Mouse (Mus musculus): ENCODE results near the gene Plekhh2. TPM values are rescaled to one million over a fixed set of nuclear protein-coding genes. Genes with fewer than 3 reads are reported as not detected.

The Plekhh2 gene
- polyA plus RNA-seq (2012; fragmentation: generic; extraction: Trizol) = 10 to 100 TPM in 1 of 2 experiments, under 1 TPM in 1; 0.49 to 10.3 TPM

DNA sequence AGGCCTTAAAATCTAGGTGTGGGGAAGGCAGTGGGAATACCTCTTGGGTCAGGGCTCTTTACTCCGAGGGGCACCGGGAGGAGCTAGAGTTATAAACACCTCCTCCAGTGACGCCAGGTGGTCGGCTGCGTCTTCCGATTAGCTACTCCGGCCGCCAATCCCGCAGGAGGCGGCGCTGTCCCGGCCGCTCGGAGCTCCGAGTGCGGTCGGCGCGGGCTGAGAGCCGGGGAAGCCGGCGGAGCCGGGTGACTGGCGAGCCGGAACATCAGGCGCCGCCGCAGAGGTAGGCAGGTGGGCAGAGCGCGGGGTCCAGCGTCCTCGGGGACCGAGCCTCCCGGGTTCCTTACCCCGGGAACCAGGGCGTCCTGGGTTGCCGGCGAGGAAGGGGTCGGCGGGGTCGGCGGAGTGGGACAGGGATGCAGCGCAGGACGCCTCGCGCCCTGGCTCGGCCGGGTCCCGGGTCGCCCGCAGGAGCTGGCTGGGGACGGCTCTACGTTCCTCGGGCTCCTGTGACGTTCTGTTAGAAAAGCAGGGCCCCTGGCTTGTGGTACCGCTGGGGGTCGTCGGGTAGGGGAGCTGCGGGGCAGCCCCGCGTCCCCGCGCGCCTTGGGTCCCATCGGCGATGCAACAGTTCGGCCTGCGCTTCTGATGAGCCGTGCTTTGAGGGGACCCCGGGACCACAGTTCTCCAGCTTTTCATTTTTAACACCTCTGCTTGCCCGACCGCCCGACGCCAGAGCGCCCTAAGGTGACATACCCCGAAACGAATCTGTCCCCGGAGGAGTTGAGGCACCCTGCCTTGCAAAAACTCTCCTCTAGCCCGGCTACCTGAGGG, at the start of gene Plekhh2:
Gene Plekhh2 (plus strand): TSS at position 214 of the 834 bp plus-strand sequence.

DNA sequence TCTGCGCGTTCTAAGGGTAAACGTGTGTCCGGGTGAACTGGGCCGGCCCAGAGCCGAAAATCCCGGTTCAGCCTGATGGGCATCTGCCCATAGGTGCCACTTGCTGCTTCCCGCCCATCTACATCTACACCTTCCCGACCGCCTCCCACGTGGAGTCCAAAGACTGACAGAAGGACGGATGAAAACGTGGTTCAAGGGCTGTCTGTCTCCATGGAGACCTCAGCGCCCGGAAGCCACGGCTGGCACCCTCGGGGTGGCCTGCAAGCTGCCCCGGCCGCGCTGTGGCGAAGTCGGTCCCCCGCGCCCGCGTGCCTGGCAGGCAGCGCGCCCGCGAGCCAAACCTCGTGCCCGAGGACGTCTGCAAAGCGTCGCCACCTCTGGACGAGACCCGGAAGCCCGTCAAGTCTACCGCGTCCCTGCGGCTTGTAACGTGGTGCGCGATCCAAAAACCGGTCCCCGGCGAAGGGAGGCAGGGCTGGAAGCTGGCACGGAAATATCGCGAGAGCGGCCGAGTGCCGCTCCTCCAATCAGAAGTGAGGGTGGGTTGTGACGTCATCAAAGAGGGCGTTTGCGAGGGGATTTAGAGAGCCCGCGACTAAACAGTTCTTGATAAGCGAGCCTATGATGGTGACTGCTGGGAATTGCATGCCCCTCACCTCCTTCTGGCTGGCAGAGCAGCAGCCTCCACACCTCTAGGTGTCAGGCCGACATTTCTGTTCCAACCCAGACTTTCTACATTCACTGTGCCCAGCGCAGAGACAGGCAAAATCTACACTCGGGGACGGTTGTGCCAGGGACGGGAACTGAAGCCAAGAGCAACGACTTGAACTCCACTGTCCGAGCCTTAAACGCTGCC, 45.7 kb upstream of the Plekhh2 start, which contains the start of gene Thada:
Gene Thada (minus strand): TSS at position 453 of the 856 bp plus-strand sequence.

DNA sequence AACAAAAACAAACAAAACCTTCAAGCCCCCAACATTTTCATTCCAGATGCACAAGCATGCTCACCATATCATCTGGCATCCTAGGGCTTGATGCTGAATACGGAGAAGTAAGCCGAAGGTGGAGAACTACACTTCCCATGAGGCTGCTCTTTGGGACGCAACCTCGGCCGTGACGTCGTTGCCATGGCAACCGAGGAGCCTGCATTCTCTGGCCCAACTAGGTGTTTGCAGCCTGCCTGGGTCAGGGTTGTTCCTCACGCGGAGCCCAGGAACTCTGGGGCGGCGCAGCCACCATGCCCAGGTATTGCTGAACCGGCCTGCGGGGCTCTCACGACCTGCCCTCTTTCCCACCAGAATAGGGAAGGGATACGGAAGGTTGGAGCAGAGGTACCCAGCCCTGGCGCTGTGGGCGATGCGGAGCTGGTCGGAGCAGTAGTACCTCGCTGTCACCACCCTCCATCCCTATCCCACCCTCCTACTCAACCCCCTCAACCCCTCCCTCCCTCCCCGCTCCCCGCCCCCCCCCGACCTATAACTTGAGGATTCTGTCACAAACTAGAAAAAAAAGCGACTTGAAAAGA, 114.7 kb downstream of the Plekhh2 start, which contains the start of gene Dync2li1:
Gene Dync2li1 (plus strand): TSS at position 221 of the 581 bp plus-strand sequence.

Other genes with a start within 250 kb of the Plekhh2 start
- gene Thada, start 45.7 kb upstream of the Plekhh2 start, polyA plus RNA-seq (2012; fragmentation: generic; extraction: Trizol) = 1 to 10 TPM in 1 of 2 experiments, under 1 TPM in 1; 0.89 to 6.1 TPM
- 10 to 100 TPM in 1 of 2 experiments, 1 to 10 TPM in 1; 4.9 to 50.4 TPM for gene Dync2li1, start 114.6 kb downstream of the Plekhh2 start, polyA plus RNA-seq (2012; fragmentation: generic; extraction: Trizol)
- gene Abcg8, start 164.4 kb downstream of the Plekhh2 start, polyA plus RNA-seq (2012; fragmentation: generic; extraction: Trizol) = under 1 TPM; 0.01 TPM
- not detected for gene Abcg5, start 171.1 kb downstream of the Plekhh2 start, polyA plus RNA-seq (2012; fragmentation: generic; extraction: Trizol)